Mouse (Mus musculus) forelimb bud, embryonic 11.5 days (tissue): ENCODE measurements at regions not wholly inside any gene's neighbourhood (a gene's known extent, or its start where the extent isn't known, plus 50 kb on each side); places are given as distances from the start of the nearest gene placed in this dataset.

Experiments used
- DNase-seq: peaks from one replicate; pipeline ENCODE4 v3.0.0-alpha.2; 2012; ENCODE audit warnings: low read depth, low spot score

DNA sequence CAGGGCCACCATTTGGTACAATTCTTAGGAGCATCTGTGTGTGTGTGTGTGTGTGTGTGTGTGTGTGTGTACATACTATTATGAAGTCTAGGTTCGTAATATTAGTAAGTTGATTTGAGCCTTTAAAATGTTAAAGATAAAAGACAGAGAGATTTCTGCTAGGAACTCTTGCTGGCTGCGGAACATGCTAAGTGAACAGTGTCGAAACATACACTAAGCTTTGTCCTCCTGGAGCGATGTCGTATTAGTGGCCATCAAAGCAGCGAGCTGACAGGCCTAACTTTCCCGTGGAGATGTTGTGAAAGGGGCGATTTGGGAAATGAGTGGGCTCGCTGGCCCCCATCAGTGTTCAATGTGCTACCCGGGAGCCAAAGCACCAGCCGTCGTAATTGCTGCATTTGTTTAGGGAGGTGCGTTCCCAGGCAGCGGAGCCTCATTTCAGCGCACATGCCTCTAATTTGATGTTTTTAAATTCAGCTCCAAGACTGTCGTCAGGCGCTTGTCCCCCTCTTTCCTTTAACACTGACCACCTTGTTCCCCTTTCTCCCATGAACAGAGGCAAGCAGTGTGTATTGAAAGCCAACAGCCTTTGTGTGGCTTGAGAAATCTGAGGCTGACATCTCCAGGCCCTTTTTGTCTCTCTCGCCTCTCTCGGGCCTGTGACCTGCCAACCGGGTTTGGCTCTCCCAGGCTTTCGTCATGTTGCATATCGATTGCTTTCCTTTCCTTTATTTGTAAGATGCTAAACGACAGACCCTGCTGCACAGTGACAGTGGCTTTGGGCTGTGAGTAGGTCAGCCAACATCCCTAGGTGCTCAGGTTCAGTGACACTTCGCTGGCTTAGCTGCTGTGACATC, 426.3 kb downstream of the Sorl1 start:
- DNase-seq: peak; percentile 40

DNA sequence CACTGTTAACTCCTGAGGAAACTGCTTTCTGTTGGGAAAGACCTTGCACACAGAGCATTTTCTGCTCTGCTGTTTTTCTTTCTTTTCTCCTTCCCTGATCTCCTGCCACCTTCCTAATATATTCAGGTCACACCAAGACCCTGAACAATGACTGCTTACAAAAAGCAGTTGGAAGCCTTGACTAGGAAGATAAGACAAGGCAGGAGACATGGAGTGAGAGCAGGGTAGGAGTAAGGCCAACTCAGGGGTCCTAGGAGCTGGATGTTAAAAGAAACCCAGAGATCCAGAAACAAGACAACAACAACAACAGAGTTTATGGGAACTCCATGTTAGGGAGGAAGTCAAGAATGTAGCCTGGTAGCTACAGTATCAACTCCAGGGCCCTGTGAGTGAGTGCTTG, 426.9 kb downstream of the Sorl1 start:
- no peak for DNase-seq

DNA sequence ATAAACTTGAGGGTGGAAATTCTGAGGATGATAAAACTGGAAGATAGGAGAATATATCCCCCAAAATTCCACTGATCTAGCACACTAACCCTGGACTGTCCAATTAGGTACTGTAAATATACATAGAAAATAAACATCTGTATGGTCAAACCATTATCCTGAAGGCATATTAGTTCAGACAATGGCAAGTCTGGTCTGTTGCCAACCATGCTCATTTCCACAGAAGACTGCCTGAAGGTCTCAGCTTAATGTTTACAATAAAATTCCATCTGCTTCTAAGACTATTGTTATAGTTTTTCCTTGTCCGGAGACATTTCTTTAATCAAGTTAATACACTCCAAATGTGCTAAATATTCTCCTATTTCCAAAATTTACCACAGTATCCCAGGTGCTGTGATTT, 441.2 kb downstream of the Sorl1 start:
- DNase-seq: no peak

GRCm38 (mm10) chr9:41675656-41676055, 448.4 kb downstream of the Sorl1 start:
- no peak for DNase-seq

GRCm38 (mm10) chr9:41672958-41673357, 451.1 kb downstream of the Sorl1 start:
- peak; percentile 50 for DNase-seq

DNA sequence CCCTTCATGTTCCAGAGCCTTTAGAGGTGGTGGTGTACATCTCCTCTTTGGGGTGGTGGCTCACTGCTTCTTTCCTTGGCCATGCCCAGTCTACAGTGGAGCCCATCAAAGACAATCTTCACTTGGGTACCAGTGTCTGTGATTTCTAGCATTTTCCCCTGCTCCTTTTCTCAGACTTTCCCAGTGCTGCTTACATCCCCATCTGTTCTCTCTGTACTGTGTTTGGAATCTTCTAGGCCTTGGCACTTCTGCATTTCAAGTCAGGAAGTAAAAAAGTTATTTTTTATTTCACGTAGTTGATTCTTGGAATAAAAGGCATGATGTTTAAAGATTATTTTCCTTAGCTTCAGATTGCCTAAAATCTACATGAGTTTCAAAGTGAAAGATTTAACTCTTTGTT, 455.4 kb downstream of the Sorl1 start:
- DNase-seq: no peak

- no peak for DNase-seq
Measured at GRCm38 (mm10) chr9:41665000-41665685, 459.0 kb downstream of the Sorl1 start.

GRCm38 (mm10) chr9:41660576-41660975, 463.5 kb downstream of the Sorl1 start:
- no peak for DNase-seq

GRCm38 (mm10) chr9:41660011-41660410, 464.1 kb downstream of the Sorl1 start:
- DNase-seq: no peak

- DNase-seq: no peak
Measured at GRCm38 (mm10) chr9:41631564-41632205, 470.2 kb upstream of the Ubash3b start.

DNA sequence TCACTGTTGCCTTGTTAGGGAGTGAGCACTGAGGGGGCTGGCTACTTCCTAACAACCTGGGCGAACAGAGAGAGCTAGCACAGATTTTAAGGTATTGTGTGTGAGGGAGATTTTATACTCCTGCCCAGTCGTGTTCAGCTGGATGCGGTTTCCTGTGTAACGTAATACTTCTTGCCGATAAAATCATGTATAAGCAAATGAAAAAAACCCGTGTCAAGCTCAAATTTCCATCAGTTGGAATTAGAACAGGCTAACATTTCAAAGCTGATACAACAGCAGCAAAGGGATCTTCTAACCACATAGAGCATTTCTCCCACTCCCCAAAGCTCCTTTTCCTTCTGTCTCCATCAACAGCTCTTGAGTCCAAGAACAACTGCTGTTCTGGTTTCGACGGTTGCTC, 459.8 kb upstream of the Ubash3b start:
- DNase-seq: peak; percentile 20

DNA sequence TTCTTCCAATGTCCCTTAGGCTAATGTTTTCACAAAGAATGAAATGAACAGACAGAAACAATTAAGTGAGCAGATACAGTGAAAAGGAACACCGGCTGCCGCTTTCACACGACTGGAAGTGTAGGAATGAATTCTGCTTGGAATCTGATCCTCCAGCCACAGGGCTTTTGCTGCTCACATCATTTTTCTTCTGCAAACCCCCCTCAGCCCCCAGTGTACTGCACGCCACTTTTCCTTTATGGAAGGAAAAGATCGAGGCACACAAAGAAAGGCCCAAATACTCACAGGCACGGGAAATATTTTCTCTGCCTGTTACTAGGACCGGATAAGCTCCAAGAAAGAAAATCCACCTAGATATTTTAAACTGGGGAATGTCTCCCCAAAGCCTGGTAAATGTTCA, 452.5 kb upstream of the Ubash3b start:
- peak; percentile 51 for DNase-seq

GRCm38 (mm10) chr9:41612802-41613550, 451.5 kb upstream of the Ubash3b start:
- DNase-seq: no peak

DNA sequence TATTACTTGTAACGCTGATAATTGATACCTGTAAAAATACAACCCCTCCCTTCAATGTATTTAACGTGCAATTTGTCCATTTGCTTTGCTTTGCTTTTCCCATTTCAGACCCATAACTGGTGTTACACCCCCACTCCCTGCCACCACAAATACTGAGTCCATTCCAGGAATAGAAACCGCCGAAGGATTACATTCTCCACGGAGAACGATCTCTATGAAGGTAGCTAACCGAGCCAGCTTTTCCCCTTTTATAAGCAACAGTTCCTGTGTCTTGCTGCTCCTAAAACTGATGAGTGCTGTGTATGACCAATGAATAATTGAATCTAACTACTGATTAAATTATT, 450.9 kb upstream of the Ubash3b start:
- no peak for DNase-seq

DNA sequence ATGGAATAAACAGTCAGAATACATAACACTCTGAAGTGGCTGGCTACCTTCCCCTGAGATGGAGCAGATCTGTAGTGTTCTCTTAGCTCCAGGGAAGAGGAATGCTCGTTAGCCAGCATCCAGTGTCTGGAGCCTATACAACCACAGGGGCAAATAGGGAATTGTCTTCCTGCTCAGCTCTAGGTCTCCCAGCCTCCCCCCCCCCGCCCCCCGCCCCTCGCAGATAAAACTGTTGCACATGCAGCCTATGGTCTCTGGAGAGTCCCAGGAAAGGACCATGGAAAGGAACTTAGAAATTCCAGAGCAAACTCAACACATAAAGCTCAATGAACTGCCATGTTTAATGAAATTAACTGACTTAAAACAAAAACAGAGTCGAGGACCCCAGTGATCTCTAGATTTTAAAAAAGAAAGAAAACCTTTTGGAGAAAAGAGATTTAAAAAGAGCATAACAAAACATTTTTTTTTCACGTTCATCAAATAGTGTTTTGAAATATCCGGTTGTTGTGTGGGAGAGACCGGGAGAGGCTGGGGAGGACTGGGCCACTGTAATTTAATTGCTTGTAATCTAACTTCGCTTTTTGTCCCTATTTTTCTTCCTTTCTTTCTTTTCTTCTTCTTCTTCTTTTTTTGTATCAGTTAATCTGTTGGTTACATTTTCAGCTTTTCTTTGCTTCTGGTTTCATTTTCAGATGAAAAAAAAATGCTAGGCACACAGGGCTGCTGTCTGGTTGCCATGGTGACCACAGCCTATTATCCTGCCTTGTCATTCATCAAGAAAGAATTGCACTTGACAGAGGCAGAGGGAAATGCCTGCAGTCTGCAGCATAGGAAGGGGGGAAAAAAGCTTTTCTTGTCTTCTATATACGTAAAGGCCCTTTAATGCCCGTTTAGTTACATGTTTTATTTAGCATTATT, 450.3 kb upstream of the Ubash3b start:
- DNase-seq: peak; percentile 94

DNA sequence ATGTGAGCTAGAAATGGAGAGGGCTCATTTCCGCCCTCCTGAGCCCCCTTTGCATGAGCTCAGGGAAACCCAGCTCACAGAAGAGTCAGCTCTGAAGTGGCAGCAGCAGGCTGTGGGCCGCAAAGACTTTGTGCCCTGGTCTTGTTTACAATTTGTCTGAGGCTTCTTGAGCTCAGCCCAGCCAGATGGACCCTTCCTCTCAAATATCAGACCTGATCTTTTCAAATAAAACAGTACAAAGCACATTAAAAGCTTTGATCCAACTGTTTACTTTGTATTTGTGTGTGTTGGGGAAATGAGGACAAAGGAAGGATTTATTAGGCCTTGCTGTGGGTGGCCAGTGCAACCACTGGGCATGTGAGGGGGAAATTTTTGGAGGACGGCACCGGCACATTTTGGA, 448.9 kb upstream of the Ubash3b start:
- no peak for DNase-seq

- DNase-seq: no peak
Measured at GRCm38 (mm10) chr9:41606136-41606535, 444.6 kb upstream of the Ubash3b start.

DNA sequence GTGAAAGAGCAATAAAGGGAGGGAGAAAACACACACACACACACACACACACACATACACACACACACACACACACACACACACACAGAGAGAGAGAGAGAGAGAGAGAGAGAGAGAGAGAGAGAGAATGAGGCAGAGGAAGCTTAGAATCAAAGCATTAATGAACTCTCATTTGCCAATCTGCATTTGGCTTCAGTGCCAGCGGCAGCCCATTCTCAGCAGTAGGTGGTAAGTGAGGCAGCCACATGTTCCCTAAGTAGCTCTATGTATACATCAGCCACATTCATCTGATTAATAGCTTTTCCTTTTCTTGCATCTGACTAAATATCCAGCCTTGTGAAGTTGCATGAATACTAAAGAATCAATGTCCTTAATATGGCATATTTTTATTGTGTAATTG, 443.4 kb upstream of the Ubash3b start:
- no peak for DNase-seq

GRCm38 (mm10) chr9:41600778-41601177, 439.3 kb upstream of the Ubash3b start:
- no peak for DNase-seq

GRCm38 (mm10) chr9:41599874-41600273, 438.4 kb upstream of the Ubash3b start:
- DNase-seq: no peak

DNA sequence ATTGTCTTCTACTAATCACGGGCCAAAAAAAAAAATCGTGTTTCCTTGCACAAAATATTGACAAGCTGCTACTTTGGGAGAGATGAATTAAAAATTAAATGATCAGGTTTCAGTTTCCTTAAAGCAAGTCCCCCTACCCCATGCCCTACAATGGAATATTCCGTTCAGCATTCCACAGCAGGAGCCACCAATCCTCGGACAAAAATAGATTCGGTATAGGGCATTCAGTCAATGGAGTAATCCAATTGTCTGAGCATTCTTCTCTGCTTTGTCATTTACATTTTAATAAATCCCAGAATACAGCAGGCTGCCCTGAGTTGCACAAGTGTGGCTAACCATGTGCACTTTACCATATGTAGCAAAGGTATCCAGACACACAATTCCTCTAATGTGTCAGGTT, 434.3 kb upstream of the Ubash3b start:
- DNase-seq: no peak
